Mouse (Mus musculus) heart, adult 2 months (tissue): ENCODE measurements around the gene Fam187a.

ENCODE experiments used
- CTCF ChIP-seq: fragments of 200-600 bp; IDR thresholded peaks from 2 replicates; pipeline ENCODE4 v1.8.1; 2022; ENCODE audit warnings: antibody characterized with exemption, mild to moderate bottlenecking, moderate library complexity
- EP300 ChIP-seq: fragments of 200-500 bp; IDR thresholded peaks from 2 replicates; pipeline ENCODE4 v1.6.1; 2011; ENCODE audit warnings: low read depth, low read length, control low read depth; ENCODE audit not compliant: insufficient read depth

DNA sequence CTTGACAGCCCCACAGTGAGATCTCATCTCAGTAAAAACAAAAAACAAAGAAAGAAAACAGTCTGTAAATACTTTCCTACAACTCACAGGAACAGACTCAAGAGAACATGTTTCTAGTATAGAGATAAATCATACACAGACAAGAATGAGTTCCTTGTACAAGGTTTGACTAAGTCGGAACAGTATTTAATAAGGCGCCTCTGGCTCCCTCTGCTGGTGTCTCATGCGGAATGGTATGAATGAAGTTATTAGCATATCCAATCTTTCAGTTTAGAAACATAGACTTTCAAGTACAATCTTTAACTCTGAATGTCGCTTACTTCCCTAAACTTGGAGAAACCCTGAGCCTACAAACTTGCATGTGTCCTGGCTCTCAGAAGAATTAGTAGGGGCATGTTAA, 20.7 kb upstream of the Fam187a start:
- TF ChIP-seq CTCF = peak; percentile 90; the same call in 1 of the 2 replicates
- no peak for TF ChIP-seq EP300
